ENCODE assay signal across 8 mouse cellular contexts in the genomic region with DNA sequence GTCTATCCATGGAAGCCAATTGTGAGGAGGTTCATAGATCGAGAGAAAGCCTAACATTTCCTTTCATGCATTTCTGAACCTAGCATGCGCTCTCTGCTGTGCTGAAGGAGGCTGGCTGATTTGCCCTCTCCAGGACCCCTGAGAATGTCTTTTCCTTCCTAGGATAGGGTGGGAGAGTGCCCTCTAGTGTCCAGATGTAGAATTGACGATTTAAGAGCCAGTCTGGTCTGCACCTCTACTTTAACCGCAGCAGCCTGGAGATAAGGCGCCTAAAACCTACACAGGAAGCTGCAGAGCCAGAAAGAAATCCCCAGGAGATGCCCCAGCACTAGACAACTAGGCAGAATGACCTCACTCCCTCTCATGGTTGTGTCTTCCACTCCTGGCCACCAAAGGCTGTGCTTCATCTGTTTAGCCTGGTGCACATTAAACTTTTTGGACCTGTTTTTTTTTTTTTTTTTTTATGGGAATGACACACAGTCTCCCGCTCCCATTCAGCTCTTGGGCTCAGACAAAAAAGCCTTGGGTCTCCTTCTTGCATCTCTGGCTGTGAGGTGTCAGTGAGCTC. TPM values are rescaled to one million over a fixed set of nuclear protein-coding genes. Genes with fewer than 3 reads are reported as not detected.
DNase-seq lines count a peak whose midpoint lies in the region; ATAC-seq and TF ChIP-seq lines count a peak whose summit lies in the region.

No protein-coding gene starts in this region.

- TF ChIP-seq POLR2A in cortical plate, adult 2 months (IDR thresholded peaks at IDR 0.05; ENCODE audit: extremely low read depth, insufficient read depth, low read length): no peak
- TF ChIP-seq POLR2A in thymus, adult 2 months (IDR thresholded peaks at IDR 0.05; ENCODE audit: control insufficient read depth, extremely low read depth, insufficient read depth, low read length, poor library complexity): no peak

- H3K36me3 ChIP-seq in thymus, adult 2 months (ENCODE audit: control insufficient read depth, insufficient read depth, low read length): no peaks in the 10 kb centered on the region

- TF ChIP-seq CTCF in cortical plate, adult 2 months (IDR thresholded peaks at IDR 0.05; ENCODE audit: extremely low read depth, insufficient read depth, low read length): peak; percentile 71
- no peak for TF ChIP-seq CTCF in thymus, adult 2 months (IDR thresholded peaks at IDR 0.05; ENCODE audit: borderline replicate concordance, control insufficient read depth, extremely low read depth, insufficient read depth, low read length, poor library complexity)

- DNase-seq in left cerebral cortex, postnatal 25 days (ENCODE audit: low spot score in 2 of 2): peak; percentile 60 to 80
- DNase-seq in left cerebral cortex, adult 8-10 months (ENCODE audit: low spot score in 2 of 2): no peak
- DNase-seq in NIH3T3 (ENCODE audit: low read depth): peak; percentile 88
- DNase-seq in lung, postnatal 14 days: peak; percentile 57
- DNase-seq in thymus, adult 2 months: peak; percentile 68
- DNase-seq in urinary bladder, adult 18-20 months (ENCODE audit: low spot score in 2 of 2): no peak

- H3K27me3 ChIP-seq in thymus, adult 2 months (ENCODE audit: control insufficient read depth, insufficient read depth, low read length): no peaks in the 10 kb centered on the region

- intact Hi-C loops in left cerebral cortex, postnatal 25 days (cut with DNase I): no loop called here

- 6% methylated on average over 6 of the region's 6 CpGs for WGBS in thymus, adult 2 months

- H3K4me3 ChIP-seq in cortical plate, adult 2 months (ENCODE audit: insufficient read depth, low read length): no peak overlapping the region
- no peak overlapping the region for H3K4me3 ChIP-seq in thymus, adult 2 months (ENCODE audit: control insufficient read depth, insufficient read depth, low read length)

- ATAC-seq in inflammation-experienced regulatory T-cells, adult 6 months: peak; percentile 48

- H3K27ac ChIP-seq in cortical plate, adult 2 months (ENCODE audit: insufficient read depth, low read length): no peak overlapping the region
- H3K27ac ChIP-seq in thymus, adult 2 months (ENCODE audit: control insufficient read depth, insufficient read depth, low read length): no peak overlapping the region

- peaks cover 5% of the 10 kb centered on the region; the same call in 1 of the 2 replicates for H3K4me1 ChIP-seq in cortical plate, adult 2 months (ENCODE audit: control insufficient read depth, insufficient read depth, low read length)
- peaks cover 34% of the 10 kb centered on the region for H3K4me1 ChIP-seq in thymus, adult 2 months (replicated peaks; ENCODE audit: control insufficient read depth, insufficient read depth, low read length)

RNA-seq across cellular contexts. Expression of gene Stard3, which starts 2.4 kb away (rescaled TPM):
- total RNA-seq in left cerebral cortex, postnatal 25 days (2021): 10 to 100 TPM; 34.1 to 36.8 TPM
- total RNA-seq in left cerebral cortex, adult 8-10 months (2022): 10 to 100 TPM; 35.7 to 40.8 (median 38.3) TPM
- polyA plus RNA-seq in cortical plate, adult 2 months (2012; rRNA removed): 63.2 and 70.8 TPM in 2 replicates
- polyA plus RNA-seq in inflammation-experienced regulatory T-cells, adult 6 months (2017; shearing (Covaris generic)): 10 to 100 TPM; 38.5 to 42.1 (median 40.3) TPM
- 260 and 271 TPM in 2 replicates for polyA plus RNA-seq in thymus, adult 2 months (2012; rRNA removed)

RNA-seq across cellular contexts. Expression of gene Ppp1r1b, which starts 7.6 kb away (rescaled TPM):
- total RNA-seq in left cerebral cortex, postnatal 25 days (2021): 100 to 1,000 TPM; 141 to 380 TPM
- total RNA-seq in left cerebral cortex, adult 8-10 months (2022): 100 to 1,000 TPM; 502 to 655 (median 573) TPM
- 127 and 322 TPM in 2 replicates for polyA plus RNA-seq in cortical plate, adult 2 months (2012; rRNA removed)
- not detected for polyA plus RNA-seq in inflammation-experienced regulatory T-cells, adult 6 months (2017; shearing (Covaris generic))
- 5.9 and 11.5 TPM in 2 replicates for polyA plus RNA-seq in thymus, adult 2 months (2012; rRNA removed)

RNA-seq across cellular contexts. Expression of gene Neurod2, which starts 26.4 kb away (rescaled TPM):
- total RNA-seq in left cerebral cortex, postnatal 25 days (2021): 10 to 100 TPM; 57.3 to 64.3 TPM
- 10 to 100 TPM; 54.9 to 63.3 (median 60.4) TPM for total RNA-seq in left cerebral cortex, adult 8-10 months (2022)
- 45.0 and 57.2 TPM in 2 replicates for polyA plus RNA-seq in cortical plate, adult 2 months (2012; rRNA removed)
- not detected for polyA plus RNA-seq in inflammation-experienced regulatory T-cells, adult 6 months (2017; shearing (Covaris generic))
- 0.12 and 0.22 TPM in 2 replicates for polyA plus RNA-seq in thymus, adult 2 months (2012; rRNA removed)

RNA-seq across cellular contexts. Expression of gene Tcap, which starts 27.8 kb away (rescaled TPM):
- 10 to 100 TPM in 1 of 2 experiments, 1 to 10 TPM in 1; 9.3 to 11.6 TPM for total RNA-seq in left cerebral cortex, postnatal 25 days (2021)
- 10 to 100 TPM in 2 of 4 experiments, 1 to 10 TPM in 2; 8.2 to 16.6 (median 12.1) TPM for total RNA-seq in left cerebral cortex, adult 8-10 months (2022)
- 13.6 and 17.7 TPM in 2 replicates for polyA plus RNA-seq in cortical plate, adult 2 months (2012; rRNA removed)
- polyA plus RNA-seq in inflammation-experienced regulatory T-cells, adult 6 months (2017; shearing (Covaris generic)): not detected
- 9.9 and 83.8 TPM in 2 replicates for polyA plus RNA-seq in thymus, adult 2 months (2012; rRNA removed)

RNA-seq across cellular contexts. Expression of gene Pnmt, which starts 30.4 kb away (rescaled TPM):
- total RNA-seq in left cerebral cortex, postnatal 25 days (2021): under 1 TPM; 0.39 to 0.73 TPM
- 1 to 10 TPM in 2 of 4 experiments, under 1 TPM in 2; 0.65 to 1.7 (median 0.96) TPM for total RNA-seq in left cerebral cortex, adult 8-10 months (2022)
- 0.13 and 0.40 TPM in 2 replicates for polyA plus RNA-seq in cortical plate, adult 2 months (2012; rRNA removed)
- polyA plus RNA-seq in inflammation-experienced regulatory T-cells, adult 6 months (2017; shearing (Covaris generic)): not detected
- 0.77 and 1.3 TPM in 2 replicates for polyA plus RNA-seq in thymus, adult 2 months (2012; rRNA removed)

Comparison
In these comparisons a context has a peak if more than half of its experiments do, and no peak if none do; other contexts are left out.
1. DNase-seq: peak in left cerebral cortex, postnatal 25 days (2 of 2), NIH3T3 (single experiment), lung, postnatal 14 days (single experiment) and thymus, adult 2 months (single experiment); none in left cerebral cortex, adult 8-10 months (0 of 2) and urinary bladder, adult 18-20 months (0 of 2).
2. RNA of gene Ppp1r1b, which starts 7.6 kb away (polyA plus RNA-seq): 127 to 322 TPM in cortical plate, adult 2 months; 5.9 to 11.5 TPM in thymus, adult 2 months and not detected in inflammation-experienced regulatory T-cells, adult 6 months; every median in the first group is over 10 times any median in the second.
3. RNA of gene Neurod2, which starts 26.4 kb away (polyA plus RNA-seq): 45.0 to 57.2 TPM in cortical plate, adult 2 months; 0.12 to 0.22 TPM in thymus, adult 2 months and not detected in inflammation-experienced regulatory T-cells, adult 6 months; every median in the first group is over 10 times any median in the second.